ENCODE assay signal across 8 mouse cellular contexts in the genomic region with DNA sequence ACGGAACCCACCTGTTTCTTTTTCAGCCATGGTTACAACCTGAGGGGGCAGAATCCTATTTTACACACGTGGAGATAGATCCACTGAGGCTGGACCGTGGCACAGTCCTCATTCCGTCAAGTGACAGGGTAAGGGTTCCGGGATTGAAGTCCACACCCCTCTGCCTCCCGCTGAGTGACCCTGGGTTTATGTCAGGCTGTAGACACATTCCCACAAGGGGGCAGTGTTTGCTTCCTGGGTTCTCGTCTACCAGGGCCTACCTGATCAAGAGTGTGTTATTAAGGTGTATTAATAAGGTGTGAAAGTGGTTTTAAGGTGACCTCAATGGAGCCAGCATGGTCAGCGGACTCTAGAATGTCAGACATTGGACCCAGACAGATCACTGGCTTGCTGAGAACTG. TPM values are rescaled to one million over a fixed set of nuclear protein-coding genes. Genes with fewer than 3 reads are reported as not detected.
A peak's percentile ranks its signal among the peaks of the same experiment; 100 is the strongest.
DNase-seq lines count a peak whose midpoint lies in the region; ATAC-seq and TF ChIP-seq lines count a peak whose summit lies in the region.

No protein-coding gene starts in this region.

- 0 out of 2 replicates have a peak overlapping the region, but pooled peaks have one; percentile 17 for H3K4me2 ChIP-seq in intestine, embryonic 16.5 days (ENCODE audit: low read depth, low read length)
- H3K4me2 ChIP-seq in myocyte (ENCODE audit: low read depth): peak overlapping the region; percentile 55

- peak overlapping the region; percentile 12; the same call in 1 of the 2 replicates for H3K9ac ChIP-seq in intestine, embryonic 16.5 days (ENCODE audit: low read depth, low read length)

- no peaks in the 10 kb centered on the region for H3K79me2 ChIP-seq in myocyte (ENCODE audit: control insufficient read depth, insufficient read depth)

- WGBS in intestine, embryonic 16.5 days: 30% methylated on average over 8 of the region's 8 CpGs

- no peaks in the 10 kb centered on the region for H3K9me3 ChIP-seq in intestine, embryonic 16.5 days (ENCODE audit: control insufficient read depth, low read length)

- H3K4me1 ChIP-seq in intestine, embryonic 16.5 days (ENCODE audit: control insufficient read depth, insufficient read depth, low read length): peaks cover 5% of the 10 kb centered on the region; the same call in 1 of the 2 replicates

- no peak for TF ChIP-seq POLR2A in myocyte (IDR thresholded peaks at IDR 0.05; ENCODE audit: insufficient read length, low read depth)

- no peak overlapping the region for H3K27ac ChIP-seq in intestine, embryonic 16.5 days (ENCODE audit: low read length)

- H3ac ChIP-seq in myocyte (ENCODE audit: control insufficient read depth, insufficient read length): no peak overlapping the region

- ATAC-seq in intestine, embryonic 16.5 days: peak; percentile 87

- H3K36me3 ChIP-seq in intestine, embryonic 16.5 days (ENCODE audit: control insufficient read depth, insufficient read depth, low read length): no peaks in the 10 kb centered on the region
- H3K36me3 ChIP-seq in myocyte (ENCODE audit: control insufficient read depth, insufficient read depth): no peaks in the 10 kb centered on the region

- DNase-seq in embryo, embryonic 10 days (ENCODE audit: low spot score): peak; percentile 42
- no peak for DNase-seq in embryo, embryonic 9.5 days (ENCODE audit: extremely low spot score)
- peak; percentile 41 for DNase-seq in urinary bladder, postnatal 25 days (ENCODE audit: low spot score)
- no peak for DNase-seq in urinary bladder, postnatal 10 days (ENCODE audit: low spot score)
- DNase-seq in frontal cortex, postnatal 14 days (ENCODE audit: low spot score in 2 of 2): no peak
- DNase-seq in cerebellum, adult 9-11 months: no peak

- no peaks in the 10 kb centered on the region for H3K27me3 ChIP-seq in intestine, embryonic 16.5 days (replicated peaks; ENCODE audit: control insufficient read depth, insufficient read depth, low read length)
- peaks cover 10% of the 10 kb centered on the region for H3K27me3 ChIP-seq in myocyte (ENCODE audit: control insufficient read depth, insufficient read depth, insufficient read length)

- no peak overlapping the region for H3K4me3 ChIP-seq in intestine, embryonic 16.5 days (ENCODE audit: low read length)
- no peak overlapping the region for H3K4me3 ChIP-seq in myocyte

TF ChIP-seq in myocyte, 11 proteins besides CTCF, POLR2A, EP300 and RAD21:
- no peak for TF ChIP-seq TCF12 (IDR thresholded peaks at IDR 0.05; ENCODE audit: insufficient read depth, poor library complexity, severe bottlenecking)

RNA-seq across cellular contexts. Expression of gene Cdc34b, which starts 8.8 kb away (rescaled TPM):
- not detected in 2 replicates for polyA plus RNA-seq in intestine, embryonic 16.5 days (2015; fragmentation: Nextera tagmentation; extraction: Ambion mirVana)
- 0.11 TPM for polyA plus RNA-seq in myocyte (2012; fragmentation: generic; extraction: Trizol)

RNA-seq across cellular contexts. Expression of gene Gm11541, which starts 28.5 kb away (rescaled TPM):
- polyA plus RNA-seq in intestine, embryonic 16.5 days (2015; fragmentation: Nextera tagmentation; extraction: Ambion mirVana): 0.42 and 0.50 TPM in 2 replicates
- polyA plus RNA-seq in myocyte (2012; fragmentation: generic; extraction: Trizol): not detected

RNA-seq across cellular contexts. Expression of gene Tmem92, which starts 49.7 kb away (rescaled TPM):
- 0.11 TPM in 1 of 2 replicates, not detected in the other for polyA plus RNA-seq in intestine, embryonic 16.5 days (2015; fragmentation: Nextera tagmentation; extraction: Ambion mirVana)
- polyA plus RNA-seq in myocyte (2012; fragmentation: generic; extraction: Trizol): not detected

RNA-seq across cellular contexts. Expression of gene Xylt2, which starts 55.5 kb away (rescaled TPM):
- polyA plus RNA-seq in intestine, embryonic 16.5 days (2015; fragmentation: Nextera tagmentation; extraction: Ambion mirVana): 11.3 and 11.6 TPM in 2 replicates
- 14.8 TPM for polyA plus RNA-seq in myocyte (2012; fragmentation: generic; extraction: Trizol)

Comparison
In these comparisons a context has a peak if more than half of its experiments do, and no peak if none do; other contexts are left out.
1. DNase-seq: peak in embryo, embryonic 10 days (single experiment) and urinary bladder, postnatal 25 days (single experiment); none in embryo, embryonic 9.5 days (single experiment), urinary bladder, postnatal 10 days (single experiment), frontal cortex, postnatal 14 days (0 of 2) and cerebellum, adult 9-11 months (single experiment).